Comparison of ENCODE assay signal across 12 mouse cellular contexts in the genomic region with DNA sequence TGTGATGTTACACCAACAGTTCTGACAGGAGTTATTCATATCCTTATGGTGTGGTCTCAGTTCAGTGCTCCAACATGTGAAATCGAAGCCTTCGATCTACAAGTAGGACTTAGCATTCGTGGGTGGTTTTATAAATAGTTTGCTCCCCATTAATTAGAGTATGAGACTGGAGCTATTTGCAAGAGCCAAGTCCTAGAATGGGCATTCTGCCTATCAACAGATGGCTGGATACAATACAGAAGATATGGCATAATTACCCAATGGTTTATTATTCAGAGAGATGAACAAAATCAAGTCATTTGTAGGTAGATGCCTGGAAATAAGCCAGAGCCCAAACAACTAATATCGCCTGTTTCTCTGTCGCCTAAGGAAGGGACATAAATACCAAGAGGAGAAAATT. TPM values are rescaled to one million over a fixed set of nuclear protein-coding genes. Genes with fewer than 3 reads are reported as not detected.
DNase-seq lines count a peak whose midpoint lies in the region; ATAC-seq lines count a peak whose summit lies in the region.
"Had no signal": no experiment of that assay in that cellular context is flagged by ENCODE, and none has a peak within 500 bp of the region (broad histone marks: within the 10 kb centered on the region; RNA-seq: fewer than 3 reads in every experiment).

No protein-coding gene starts in this region.

- peak overlapping the region; percentile 81 for H3K4me2 ChIP-seq in limb, embryonic 12.5 days
- peak overlapping the region; percentile 79 for H3K4me2 ChIP-seq in midbrain, embryonic 14.5 days (ENCODE audit: low read length)

- no peaks in the 10 kb centered on the region for H3K9me3 ChIP-seq in limb, embryonic 12.5 days
- no peaks in the 10 kb centered on the region for H3K9me3 ChIP-seq in limb, embryonic 10.5 days (replicated peaks)
- H3K9me3 ChIP-seq in midbrain, embryonic 14.5 days (ENCODE audit: control insufficient read depth, low read length): no peaks in the 10 kb centered on the region
- H3K9me3 ChIP-seq: heart, embryonic 13.5 days; kidney, embryonic 15.5 days had no signal

- H3K4me1 ChIP-seq in limb, embryonic 12.5 days (replicated peaks): peaks cover 26% of the 10 kb centered on the region
- H3K4me1 ChIP-seq in limb, embryonic 10.5 days: peaks cover 22% of the 10 kb centered on the region
- peaks cover 9% of the 10 kb centered on the region; the same call in 1 of the 2 replicates for H3K4me1 ChIP-seq in midbrain, embryonic 14.5 days (ENCODE audit: control insufficient read depth, insufficient read depth, low read length)

- H3K27me3 ChIP-seq in limb, embryonic 12.5 days: no peaks in the 10 kb centered on the region
- no peaks in the 10 kb centered on the region for H3K27me3 ChIP-seq in limb, embryonic 10.5 days (ENCODE audit: low read depth, poor library complexity, severe bottlenecking)
- no peaks in the 10 kb centered on the region for H3K27me3 ChIP-seq in midbrain, embryonic 14.5 days (ENCODE audit: control insufficient read depth, insufficient read depth, low read length)
- H3K27me3 ChIP-seq: heart, embryonic 13.5 days; kidney, embryonic 15.5 days had no signal

- no peak overlapping the region for H3K27ac ChIP-seq in limb, embryonic 12.5 days
- H3K27ac ChIP-seq in limb, embryonic 10.5 days: no peak overlapping the region
- H3K27ac ChIP-seq in midbrain, embryonic 14.5 days (replicated peaks; ENCODE audit: low read depth, low read length): peak overlapping the region; percentile 94; the same call in 1 of the 2 replicates
- H3K27ac ChIP-seq: heart, embryonic 13.5 days; kidney, embryonic 15.5 days had no signal

- no peak overlapping the region for H3K9ac ChIP-seq in limb, embryonic 12.5 days (replicated peaks)
- H3K9ac ChIP-seq in midbrain, embryonic 14.5 days (replicated peaks; ENCODE audit: low read length): no peak overlapping the region
- H3K9ac ChIP-seq: kidney, embryonic 15.5 days had no signal

- no peak for ATAC-seq in cerebellum, adult (ENCODE audit: insufficient number of reproducible peaks, low FRiP score, low TSS enrichment)
- no peak for ATAC-seq in limb, embryonic 12.5 days (ENCODE audit: insufficient number of reproducible peaks, insufficient read depth, low FRiP score, low TSS enrichment, low read depth)
- no peak for ATAC-seq in midbrain, embryonic 14.5 days (ENCODE audit: low FRiP score, low TSS enrichment)

- H3K4me3 ChIP-seq in limb, embryonic 12.5 days (replicated peaks): no peak overlapping the region
- H3K4me3 ChIP-seq in limb, embryonic 10.5 days: no peak overlapping the region; the same call in 1 of the 2 replicates
- H3K4me3 ChIP-seq in midbrain, embryonic 14.5 days (replicated peaks; ENCODE audit: low read depth, low read length): no peak overlapping the region

- DNase-seq in cerebellum, adult 11 months: peak; percentile 34
- no peak for DNase-seq in limb, embryonic 10.5 days (ENCODE audit: low spot score)
- peak; percentile 50 to 60 for DNase-seq in cerebellum, postnatal 10 days
- no peak for DNase-seq in midbrain, embryonic 14.5 days
- no peak for DNase-seq in left cerebral cortex, postnatal 4 days
- no peak for DNase-seq in urinary bladder, postnatal 10 days (ENCODE audit: low spot score)
- DNase-seq: embryo, embryonic 11 days; right cerebral cortex, adult 18-20 months had no signal

- 79% methylated on average over 5 of the region's 5 CpGs for WGBS in limb, embryonic 12.5 days
- 92% methylated on average over 5 of the region's 5 CpGs for WGBS in limb, embryonic 10.5 days
- 90% methylated on average over 5 of the region's 5 CpGs for WGBS in midbrain, embryonic 14.5 days

- intact Hi-C loops in left cerebral cortex, postnatal 4 days (cut with DNase I): no loop called here

- no peaks in the 10 kb centered on the region for H3K36me3 ChIP-seq in limb, embryonic 12.5 days
- H3K36me3 ChIP-seq in limb, embryonic 10.5 days: no peaks in the 10 kb centered on the region
- H3K36me3 ChIP-seq in midbrain, embryonic 14.5 days (ENCODE audit: control insufficient read depth, insufficient read depth, low read length): no peaks in the 10 kb centered on the region
- H3K36me3 ChIP-seq: heart, embryonic 13.5 days; kidney, embryonic 15.5 days had no signal

RNA-seq across cellular contexts. Expression of gene Hmgcll1, which starts 1.3 kb away (rescaled TPM):
- polyA plus RNA-seq in limb, embryonic 12.5 days (2016; fragmentation: Nextera tagmentation; extraction: Ambion mirVana): 5.3 and 6.7 TPM in 2 replicates
- polyA plus RNA-seq in limb, embryonic 10.5 days (2016; fragmentation: Nextera tagmentation; extraction: Ambion mirVana): 2.9 and 5.7 TPM in 2 replicates
- 22.4 and 30.4 TPM in 2 replicates for polyA plus RNA-seq in midbrain, embryonic 14.5 days (2014; fragmentation: Nextera tagmentation; extraction: Ambion mirVana)
- 10 to 100 TPM; 28.8 to 30.0 TPM for total RNA-seq in left cerebral cortex, postnatal 4 days (2021)

Comparison
In these comparisons a context has a peak if more than half of its experiments do, and no peak if none do; other contexts are left out.
1. DNase-seq: peak in cerebellum, adult 11 months (single experiment) and cerebellum, postnatal 10 days (2 of 2); none in limb, embryonic 10.5 days (single experiment), midbrain, embryonic 14.5 days (single experiment), left cerebral cortex, postnatal 4 days (single experiment) and urinary bladder, postnatal 10 days (single experiment).